Mouse (Mus musculus): ENCODE measurements around the gene Trappc3.

Trappc3 gene

GRCm38 (mm10) chr4:126278961-126279360, 16.8 kb downstream of the Trappc3 start:
- DNase-seq (ENCODE audit: low spot score) = no peak

- DNase-seq (ENCODE audit: low spot score) = no peak
These were observed 19.6 kb downstream of the Trappc3 start for GRCm38 (mm10) chr4:126281706-126282105.

- DNase-seq (ENCODE audit: low spot score) = no peak
These were observed 21.5 kb downstream of the Trappc3 start for GRCm38 (mm10) chr4:126283582-126283981.

DNA sequence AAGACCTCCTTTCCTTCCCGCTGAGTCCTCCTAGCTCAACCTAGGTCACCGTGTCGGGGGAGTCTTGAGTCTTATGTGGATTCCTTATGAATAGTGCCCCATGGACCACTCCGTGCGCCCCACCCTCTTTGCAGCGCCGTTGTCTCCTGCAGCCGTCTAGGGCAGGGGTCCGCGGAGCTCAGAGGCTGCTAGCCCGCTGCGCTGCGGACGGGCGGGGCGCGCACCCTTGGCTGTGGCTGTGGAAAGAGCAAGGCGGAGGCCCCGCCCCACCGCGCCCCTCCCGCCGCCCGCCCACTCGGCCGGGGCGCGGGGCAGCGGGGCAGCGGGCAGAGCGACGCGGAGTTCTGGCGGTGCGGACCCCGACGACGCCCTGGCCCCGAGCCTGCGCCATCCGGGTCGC, 24.4 kb downstream of the Trappc3 start, which contains the start of gene Col8a2:
Col8a2 (plus strand) TSS at position 302 of the 400 bp plus-strand sequence.
- no peak for DNase-seq (ENCODE audit: low spot score)

DNA sequence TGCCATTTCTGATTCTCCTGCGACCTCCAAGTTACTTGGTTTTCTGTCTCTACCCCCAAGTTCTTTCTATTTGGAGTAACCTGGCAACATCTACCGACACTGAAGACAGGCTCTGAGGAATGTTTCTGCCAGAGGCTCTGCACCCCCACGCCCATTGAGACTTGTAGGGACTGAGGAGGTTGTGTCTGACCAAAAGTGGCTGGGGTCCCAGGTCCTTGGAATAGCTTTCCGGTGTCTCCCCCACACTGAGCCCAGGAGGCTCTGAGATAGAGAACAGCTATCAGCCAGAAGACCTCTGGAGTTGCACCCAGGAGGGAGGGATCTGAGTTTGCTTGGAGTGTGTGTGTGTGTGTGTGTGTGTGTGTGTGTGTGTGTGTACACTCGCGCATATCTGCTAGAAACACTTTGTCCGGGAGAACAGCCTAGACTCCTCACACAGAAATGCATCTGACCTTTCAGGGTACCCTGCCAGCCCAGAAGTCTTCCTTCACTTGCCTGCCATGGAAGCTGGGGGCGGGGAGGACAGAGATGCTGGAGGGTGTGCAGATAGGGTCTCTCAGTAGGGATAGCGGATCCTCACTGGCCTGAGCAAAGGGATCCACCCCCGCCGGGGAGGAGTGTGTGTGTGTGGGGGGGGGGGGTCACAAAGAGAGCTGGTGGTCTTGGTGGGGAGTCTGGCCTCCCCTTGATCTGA, 25.3 kb downstream of the Trappc3 start:
- no peak for DNase-seq (ENCODE audit: low spot score)

DNA sequence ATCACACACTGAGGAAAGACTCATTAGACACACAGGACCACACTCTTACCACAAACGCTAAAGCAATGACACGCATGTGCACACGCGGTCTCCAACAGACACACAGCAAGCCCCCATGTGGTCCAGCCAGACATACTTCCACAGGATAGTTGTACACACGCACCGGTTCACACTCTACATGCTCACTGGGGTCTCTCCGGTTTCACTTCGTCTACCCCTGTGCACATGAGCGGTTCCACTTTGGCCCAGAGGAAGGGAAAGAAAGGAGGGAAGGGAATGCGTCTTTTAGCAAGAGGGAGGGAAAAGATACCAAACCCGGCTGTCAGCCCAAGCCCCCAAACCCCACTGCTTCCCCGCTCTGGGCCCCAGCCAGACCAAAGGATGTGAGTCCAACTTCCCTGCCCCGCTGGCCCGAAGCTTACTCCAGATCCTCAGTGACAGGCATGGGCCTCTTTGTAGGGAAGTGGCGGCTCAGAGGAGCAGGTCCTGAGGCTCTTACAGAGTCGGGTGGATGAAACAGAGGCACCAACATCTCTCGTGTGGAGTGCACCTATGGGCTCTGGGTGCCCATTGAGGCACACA, 26.1 kb downstream of the Trappc3 start:
- DNase-seq (ENCODE audit: low spot score) = no peak

- no peak for DNase-seq (ENCODE audit: low spot score)
These were observed 28.2 kb downstream of the Trappc3 start for GRCm38 (mm10) chr4:126290314-126290713.

GRCm38 (mm10) chr4:126291196-126291595, 29.1 kb downstream of the Trappc3 start:
- no peak for DNase-seq (ENCODE audit: low spot score)

DNA sequence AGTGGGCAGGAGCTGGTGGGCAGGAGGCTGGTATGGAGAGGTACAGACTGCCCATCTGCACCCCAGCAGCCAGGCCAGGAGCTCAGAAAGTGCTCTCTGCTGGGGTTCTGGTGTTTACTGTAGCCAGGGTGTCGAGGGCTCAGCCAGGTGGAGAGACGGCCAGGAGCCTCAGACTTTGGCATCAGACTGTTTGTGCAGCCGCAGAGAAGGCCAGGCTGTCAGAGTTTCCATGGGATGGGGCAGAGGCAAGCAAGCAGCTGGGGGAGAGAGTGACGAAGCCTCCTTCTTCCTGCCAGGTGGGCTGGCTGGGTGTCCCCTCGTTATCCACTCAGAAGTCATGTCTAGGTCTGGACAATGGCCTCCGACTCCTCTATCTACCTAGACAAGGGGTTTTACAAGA, 33.0 kb downstream of the Trappc3 start:
- no peak for DNase-seq (ENCODE audit: low spot score)

GRCm38 (mm10) chr4:126295937-126296336, 33.8 kb downstream of the Trappc3 start:
- no peak for DNase-seq (ENCODE audit: low spot score)

DNA sequence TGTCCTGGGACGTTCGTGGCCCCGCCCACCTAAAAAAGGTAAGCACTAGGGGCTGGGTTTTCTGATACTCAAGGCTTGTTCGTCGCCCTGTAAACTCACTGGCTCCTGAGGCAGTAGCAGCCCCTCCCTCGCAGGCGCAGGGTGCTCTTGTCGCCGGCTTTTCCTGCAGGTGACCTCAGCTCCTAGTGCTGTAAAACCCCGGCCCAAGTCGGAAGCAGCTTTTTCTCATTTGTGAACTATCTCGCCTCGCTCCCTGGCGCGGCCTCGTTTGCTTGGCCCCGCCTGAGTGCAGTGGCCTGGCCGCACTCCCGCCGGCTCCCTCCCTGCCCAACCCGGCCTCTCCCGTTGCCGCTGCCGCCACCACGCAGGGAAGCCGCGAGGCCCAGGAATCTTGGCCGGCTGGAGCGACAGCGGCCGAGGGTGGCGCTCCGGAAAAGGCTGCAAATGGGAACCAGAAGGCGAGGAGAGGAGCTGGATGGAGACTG, 34.5 kb downstream of the Trappc3 start:
- DNase-seq (ENCODE audit: low spot score) = peak; percentile 34

DNA sequence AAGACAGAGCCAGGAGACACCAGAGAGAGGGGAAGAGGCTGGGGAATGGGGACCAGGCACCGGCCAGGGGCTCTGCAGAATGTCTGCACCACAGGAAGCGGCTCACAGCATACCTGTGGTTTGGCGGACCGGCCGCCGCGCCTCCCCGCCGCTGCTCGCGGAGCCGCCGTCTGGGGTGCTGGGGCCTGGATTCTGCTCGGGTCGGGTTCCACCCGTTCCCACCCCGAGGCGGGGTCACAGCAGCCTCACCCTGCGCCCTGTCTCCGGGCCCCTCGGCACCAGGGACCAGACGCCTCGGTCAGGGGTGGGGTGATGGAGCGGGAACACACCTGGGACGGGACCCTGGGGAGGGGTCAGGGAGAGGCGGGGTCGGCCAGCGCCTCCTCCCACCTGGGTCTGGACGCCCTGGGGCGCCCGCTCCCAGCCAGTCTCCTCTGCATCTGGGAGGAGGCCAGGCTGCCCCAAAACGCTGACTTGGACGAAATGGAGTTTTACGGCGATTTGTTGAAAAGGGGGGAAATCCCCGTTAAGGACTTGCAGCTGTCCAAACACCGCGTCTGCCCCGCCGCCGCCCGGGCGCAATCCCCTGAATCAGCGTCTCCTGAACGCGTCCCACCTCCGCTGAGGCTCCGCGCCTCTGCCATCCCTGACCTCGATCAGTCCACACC, 38.9 kb downstream of the Trappc3 start:
- no peak for DNase-seq (ENCODE audit: low spot score)

DNA sequence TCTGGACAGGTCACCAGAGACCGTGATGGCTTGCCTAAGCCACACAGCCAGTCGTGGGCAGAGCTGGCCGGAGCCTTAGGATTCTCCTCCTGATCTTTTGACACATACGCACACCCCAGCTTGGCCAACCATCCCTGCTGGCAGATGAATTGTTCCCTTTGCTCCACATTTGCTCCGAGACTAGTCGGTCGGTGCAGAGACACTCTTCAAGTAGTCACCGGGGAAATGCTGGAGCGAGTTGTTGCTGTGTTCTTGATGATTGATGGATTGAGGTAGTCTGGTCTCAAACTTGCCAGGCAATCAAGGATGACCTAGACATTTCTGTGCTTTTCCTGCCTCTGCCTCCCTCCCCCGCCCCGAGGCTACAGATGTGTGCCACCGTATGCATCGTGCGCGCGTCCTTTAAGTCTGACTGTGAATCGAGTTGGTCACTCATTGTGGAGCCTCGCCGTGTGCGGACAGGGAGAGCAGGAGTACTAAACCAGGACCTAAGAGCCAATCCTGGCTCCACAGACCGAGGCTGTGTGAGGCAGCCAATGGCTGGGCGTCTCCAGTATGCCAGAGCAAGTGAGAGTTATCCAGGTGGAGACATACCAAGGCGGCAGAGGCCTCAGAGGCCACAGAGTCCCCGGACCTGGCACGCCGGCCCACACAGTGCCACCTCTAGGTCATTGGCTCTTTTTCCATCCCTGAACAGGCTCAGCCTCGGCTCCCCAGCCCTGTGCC, 39.6 kb downstream of the Trappc3 start:
- DNase-seq (ENCODE audit: low spot score) = no peak

DNA sequence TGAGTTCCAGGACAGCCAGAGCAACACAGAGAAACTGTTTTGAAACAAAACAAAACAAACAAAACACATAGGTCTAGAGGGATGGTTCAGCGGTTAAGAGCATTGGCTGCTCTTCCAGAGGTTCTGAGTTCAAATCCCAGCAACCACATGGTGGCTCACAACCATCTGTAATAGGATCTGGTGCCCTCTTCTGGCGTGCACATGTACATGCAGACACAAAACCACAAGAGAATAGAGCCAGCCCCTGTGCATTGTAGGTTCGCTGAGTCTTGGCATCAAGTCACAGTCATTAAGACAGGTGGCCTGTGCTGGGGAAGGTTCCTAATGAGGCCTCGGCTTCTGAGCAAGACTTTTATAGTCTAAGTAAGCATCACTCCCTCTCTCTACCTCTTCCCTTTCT, 41.8 kb downstream of the Trappc3 start:
- no peak for DNase-seq (ENCODE audit: low spot score)

DNA sequence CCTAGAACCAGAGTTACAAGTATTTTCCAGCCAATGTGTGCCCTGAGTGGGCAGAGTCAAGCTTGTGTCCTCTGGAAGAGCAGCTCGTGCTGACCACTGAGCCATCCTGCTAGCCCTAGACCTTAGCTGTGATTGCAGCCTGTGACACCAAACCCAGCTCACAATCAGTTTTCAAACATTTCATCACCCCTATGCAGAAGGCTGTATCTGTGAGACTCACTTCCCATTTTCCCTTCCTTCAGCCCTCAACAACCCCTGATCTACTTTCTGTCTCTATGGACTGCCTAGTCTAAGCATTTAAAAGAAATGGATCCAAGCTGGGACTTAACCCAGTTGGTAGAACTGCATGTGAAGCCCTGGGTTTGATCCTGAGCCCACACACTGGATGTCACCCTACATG, 43.3 kb downstream of the Trappc3 start:
- no peak for DNase-seq (ENCODE audit: low spot score)

GRCm38 (mm10) chr4:126306058-126306457, 43.9 kb downstream of the Trappc3 start:
- DNase-seq (ENCODE audit: low spot score) = no peak

GRCm38 (mm10) chr4:126306827-126307226, 44.7 kb downstream of the Trappc3 start:
- no peak for DNase-seq (ENCODE audit: low spot score)

- peak; percentile 22 for DNase-seq (ENCODE audit: low spot score)
These were observed 47.2 kb downstream of the Trappc3 start for GRCm38 (mm10) chr4:126309211-126309921.

GRCm38 (mm10) chr4:126309922-126310309, 47.8 kb downstream of the Trappc3 start:
- peak; percentile 68 for DNase-seq (ENCODE audit: low spot score)

- no peak for DNase-seq (ENCODE audit: low spot score)
These were observed 48.2 kb downstream of the Trappc3 start for GRCm38 (mm10) chr4:126310344-126310743.

DNA sequence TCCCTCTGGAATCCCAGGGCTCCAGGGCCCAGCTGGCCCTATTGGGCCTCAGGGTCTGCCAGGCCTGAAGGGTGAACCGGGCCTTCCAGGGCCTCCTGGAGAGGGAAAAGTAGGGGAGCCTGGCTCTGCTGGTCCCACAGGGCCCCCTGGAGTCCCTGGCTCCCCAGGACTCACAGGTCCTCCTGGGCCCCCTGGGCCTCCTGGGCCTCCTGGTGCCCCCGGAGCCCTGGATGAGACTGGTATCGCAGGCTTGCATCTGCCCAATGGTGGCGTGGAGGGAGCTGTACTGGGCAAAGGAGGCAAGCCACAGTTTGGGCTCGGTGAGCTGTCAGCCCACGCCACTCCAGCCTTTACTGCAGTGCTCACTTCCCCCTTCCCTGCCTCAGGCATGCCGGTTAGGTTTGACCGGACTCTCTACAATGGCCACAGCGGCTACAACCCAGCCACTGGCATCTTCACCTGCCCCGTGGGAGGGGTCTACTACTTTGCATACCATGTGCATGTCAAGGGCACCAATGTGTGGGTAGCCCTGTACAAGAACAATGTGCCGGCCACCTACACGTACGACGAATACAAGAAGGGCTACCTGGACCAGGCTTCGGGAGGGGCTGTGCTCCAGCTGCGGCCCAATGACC, 49.6 kb downstream of the Trappc3 start:
- DNase-seq (ENCODE audit: low spot score) = no peak
